Mouse (Mus musculus) spleen, adult 2 months (tissue): ENCODE results near the gene Cacna2d3. TPM values are rescaled to one million over a fixed set of nuclear protein-coding genes. Genes with fewer than 3 reads are reported as not detected.

Experiments
- DNase-seq, 2 experiments: peaks; one replicate each; pipeline versions ENCODE4 v3.0.0 to v3.0.0-alpha.2; 2012 to 2021; ENCODE audit warnings: low spot score in 2 of 2, low read depth in 1 of 2
- H3K27ac ChIP-seq: fragments of 200-500 bp; 2 replicates; pipeline ENCODE4 v1.5.1; 2012; ENCODE audit warnings: low read length, inconsistent platforms; ENCODE audit not compliant: insufficient read depth
- H3K27me3 ChIP-seq: fragments of 200-500 bp; 2 replicates; pipeline ENCODE4 v1.6.1; 2012; ENCODE audit warnings: mild to moderate bottlenecking, moderate library complexity, low read length, inconsistent platforms; ENCODE audit not compliant: control insufficient read depth, insufficient read depth
- H3K36me3 ChIP-seq: fragments of 200-500 bp; 2 replicates; pipeline ENCODE4 v1.6.1; 2012; ENCODE audit warnings: mild to moderate bottlenecking, low read length, inconsistent platforms; ENCODE audit not compliant: control insufficient read depth, insufficient read depth
- H3K4me1 ChIP-seq: fragments of 200-500 bp; 2 replicates; pipeline ENCODE4 v1.6.1; 2011; ENCODE audit warnings: inconsistent platforms; ENCODE audit not compliant: control insufficient read depth, insufficient read depth, insufficient read length
- H3K4me3 ChIP-seq: fragments of 200-500 bp; 2 replicates; pipeline ENCODE4 v1.5.1; 2011; ENCODE audit warnings: mild to moderate bottlenecking, inconsistent platforms; ENCODE audit not compliant: insufficient read depth, insufficient read length; ENCODE audit errors: extremely low read depth
- CTCF ChIP-seq: fragments of 200-500 bp; IDR thresholded peaks from 2 replicates; pipeline ENCODE4 v1.5.1; 2011; ENCODE audit warnings: mild to moderate bottlenecking, inconsistent platforms; ENCODE audit not compliant: insufficient read depth, insufficient read length, insufficient replicate concordance; ENCODE audit errors: extremely low read depth
- POLR2A ChIP-seq: fragments of 200-500 bp; IDR thresholded peaks from 2 replicates; pipeline ENCODE4 v1.6.1; 2011; ENCODE audit warnings: low read depth, low read length, inconsistent platforms
- WGBS: fragments of 180-500 bp; shearing (Covaris S2); methylation state at CpG from one replicate; pipeline ENCODE4 v1.1.7; 2018; 5-methylcytosine and 5-hydroxymethylcytosine counted together
- polyA plus RNA-seq: library from polyadenylated mRNA; depleted of rRNA; stranded (reverse); fragments of >200 nt; gene quantifications from 2 replicates; pipeline ENCODE4 v1.2.3, GENCODE M21; 2012

The Cacna2d3 gene
- polyA plus RNA-seq, 1 experiment = 0.19 TPM

DNA sequence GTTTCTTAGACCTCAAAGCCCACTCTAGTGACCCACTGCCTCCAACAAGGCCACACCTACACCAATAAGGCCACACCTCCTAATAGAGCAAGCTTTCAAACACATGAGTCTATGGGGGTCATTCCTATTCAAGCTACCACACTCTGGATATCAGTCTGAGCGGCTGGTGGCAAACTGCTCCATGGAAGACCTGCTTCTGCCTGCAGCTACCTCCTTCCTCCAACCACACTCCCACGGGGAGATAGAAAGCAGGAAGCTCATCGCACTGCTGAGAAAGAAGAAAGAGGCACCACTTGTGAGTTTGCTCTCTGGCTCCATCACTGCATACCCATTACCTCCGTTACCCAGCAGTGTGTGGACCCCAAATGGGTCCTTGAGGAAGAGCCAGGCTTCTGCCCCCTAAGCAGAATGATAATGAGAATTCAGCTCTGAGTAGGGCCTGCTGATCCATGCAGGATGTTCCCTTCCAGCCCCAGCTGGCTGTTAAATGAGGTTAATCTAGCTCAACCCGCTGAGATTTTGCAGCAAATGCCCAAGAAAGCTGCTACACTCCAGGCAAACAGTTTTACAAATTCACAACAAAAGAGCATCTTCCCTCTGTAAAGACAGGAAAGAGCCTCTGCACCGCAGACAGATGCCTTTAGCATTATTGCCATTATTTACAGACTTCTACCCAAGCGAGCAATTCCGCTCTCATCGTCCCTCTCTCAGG lies 397.8 kb downstream of the Cacna2d3 start:
- TF ChIP-seq POLR2A (no peak), CTCF (no peak)
- H3K4me1 ChIP-seq = no peaks in the 10 kb centered on the region
- H3K4me3 ChIP-seq = no peak overlapping the region
- no peak for DNase-seq
- H3K27me3 ChIP-seq = no peaks in the 10 kb centered on the region
- WGBS = 84% methylated on average over 9 of the region's 9 CpGs
- H3K36me3 ChIP-seq = no peaks in the 10 kb centered on the region
- no peak overlapping the region for H3K27ac ChIP-seq

DNA sequence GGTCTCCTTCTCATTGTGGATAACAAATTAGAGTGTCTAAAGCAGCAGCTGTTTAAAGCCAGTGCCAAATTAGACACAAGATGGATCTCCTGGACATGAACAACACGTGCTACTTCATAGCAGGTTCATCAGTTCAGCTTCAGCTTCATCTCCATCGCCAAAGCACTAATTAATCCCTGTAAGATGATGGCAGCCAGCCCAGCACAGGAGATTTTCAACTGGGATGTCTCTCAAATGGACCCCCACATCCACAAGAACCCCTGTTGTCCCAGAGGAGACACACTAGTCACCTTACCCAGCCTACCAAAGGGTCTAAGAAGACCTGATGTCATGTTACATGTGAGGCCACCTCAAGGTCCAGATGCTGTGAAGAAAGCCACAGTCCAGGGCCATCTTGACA lies 408.2 kb downstream of the Cacna2d3 start:
- no peak overlapping the region for H3K4me3 ChIP-seq
- TF ChIP-seq POLR2A (no peak), CTCF (no peak)
- DNase-seq = no peak
- H3K27ac ChIP-seq = no peak overlapping the region
- WGBS = 72% methylated on average over 2 of the region's 2 CpGs
- no peaks in the 10 kb centered on the region for H3K27me3 ChIP-seq
- H3K4me1 ChIP-seq = no peaks in the 10 kb centered on the region
- no peaks in the 10 kb centered on the region for H3K36me3 ChIP-seq

DNA sequence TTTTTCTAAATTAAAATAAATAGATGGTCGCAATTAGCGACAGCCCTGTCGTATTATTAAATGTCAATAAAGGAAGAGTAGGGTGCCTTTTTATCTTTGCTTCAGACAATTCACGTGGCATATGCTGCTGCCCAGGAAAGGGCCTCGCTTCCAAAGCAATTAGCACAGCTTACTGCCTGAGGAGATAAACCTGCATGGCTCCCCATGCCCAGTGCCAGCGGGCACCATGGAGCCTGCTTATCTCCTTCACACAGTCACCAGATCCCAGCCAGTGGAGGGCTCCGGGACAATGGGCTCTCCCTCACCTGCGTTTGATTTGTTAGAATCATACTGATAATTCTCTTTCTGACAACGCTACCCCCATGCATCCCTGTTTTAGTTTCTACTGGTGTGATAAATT lies 416.0 kb downstream of the Cacna2d3 start:
- H3K27me3 ChIP-seq = no peaks in the 10 kb centered on the region
- H3K4me3 ChIP-seq = no peak overlapping the region
- H3K36me3 ChIP-seq = no peaks in the 10 kb centered on the region
- DNase-seq = no peak
- WGBS = 89% methylated on average over 9 of the region's 9 CpGs
- H3K27ac ChIP-seq = no peak overlapping the region
- no peaks in the 10 kb centered on the region for H3K4me1 ChIP-seq
- TF ChIP-seq POLR2A = no peak
- TF ChIP-seq CTCF = no peak

DNA sequence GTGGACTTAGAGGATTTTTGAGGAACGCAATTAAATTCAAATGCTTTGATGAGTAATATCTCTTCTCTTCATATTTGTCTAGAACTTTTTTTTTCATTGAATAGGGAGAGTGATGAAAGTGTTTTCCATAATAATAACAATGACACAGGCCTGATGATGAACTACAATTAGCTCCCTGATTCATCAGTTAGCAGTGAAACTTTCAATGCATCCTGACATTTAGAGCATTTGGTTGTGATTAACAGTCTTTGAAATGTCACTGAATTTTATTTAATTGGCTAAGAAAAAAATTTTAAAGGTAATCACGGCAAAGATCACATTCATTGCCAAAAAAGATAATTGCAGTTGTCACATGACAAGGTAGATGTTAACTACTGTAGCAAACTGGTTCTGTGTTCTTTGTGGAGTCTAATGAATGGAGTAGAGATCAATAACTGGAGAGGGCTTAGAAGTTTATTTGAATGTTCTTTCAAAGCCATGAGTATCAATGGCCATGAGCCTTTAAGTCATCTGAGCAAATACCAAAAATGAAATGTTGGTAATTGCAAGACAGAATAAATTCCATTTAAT lies 425.4 kb downstream of the Cacna2d3 start:
- no peaks in the 10 kb centered on the region for H3K27me3 ChIP-seq
- H3K36me3 ChIP-seq = no peaks in the 10 kb centered on the region
- TF ChIP-seq CTCF = no peak
- no peak for TF ChIP-seq POLR2A
- no peak for DNase-seq
- H3K27ac ChIP-seq = no peak overlapping the region
- no peak overlapping the region for H3K4me3 ChIP-seq
- H3K4me1 ChIP-seq = no peaks in the 10 kb centered on the region
- 88% methylated on average over 2 of the region's 2 CpGs for WGBS

DNA sequence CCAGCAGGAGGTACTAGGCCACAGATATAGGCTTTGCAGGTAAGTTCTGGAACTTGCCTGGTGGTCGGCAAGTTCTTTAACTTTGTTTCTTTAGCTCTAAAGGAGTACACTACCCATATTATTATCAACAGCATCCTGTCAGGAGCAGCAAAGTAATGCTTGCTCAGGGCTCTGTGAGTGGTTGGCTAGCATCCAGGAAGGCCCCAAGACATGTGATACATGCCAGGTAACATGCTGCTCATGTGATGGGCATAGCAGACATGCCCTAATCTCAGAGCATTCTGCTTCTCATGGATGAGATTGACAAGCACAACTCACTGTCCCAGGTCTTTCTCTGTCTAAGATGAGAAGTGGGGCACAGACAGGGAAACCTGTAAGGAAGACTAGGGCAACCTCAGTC lies 442.8 kb downstream of the Cacna2d3 start:
- WGBS = 71% methylated on average over 1 of the region's 1 CpGs
- H3K4me1 ChIP-seq = no peaks in the 10 kb centered on the region
- no peak overlapping the region for H3K27ac ChIP-seq
- DNase-seq = no peak
- no peak for TF ChIP-seq POLR2A
- no peak for TF ChIP-seq CTCF
- no peak overlapping the region for H3K4me3 ChIP-seq
- H3K36me3 ChIP-seq = no peaks in the 10 kb centered on the region
- no peaks in the 10 kb centered on the region for H3K27me3 ChIP-seq

DNA sequence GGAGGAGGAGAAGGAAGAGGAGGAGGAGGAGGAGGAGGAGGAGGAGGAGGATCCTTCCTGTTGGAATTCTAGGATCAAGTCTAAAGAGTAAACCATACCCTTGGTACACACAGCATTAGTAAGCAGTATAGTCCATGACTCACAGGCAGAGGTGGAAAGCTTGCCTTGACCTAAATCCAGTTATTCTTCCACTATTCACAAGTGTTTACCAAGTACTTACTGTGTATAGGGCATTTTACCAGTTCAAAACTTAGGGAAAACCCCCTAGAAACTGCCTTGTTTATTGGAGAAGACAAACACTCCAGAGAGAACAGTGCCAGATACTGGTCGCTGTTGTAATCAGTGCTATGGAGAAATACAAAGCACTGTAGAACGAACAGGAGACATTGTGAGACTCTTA lies 443.3 kb downstream of the Cacna2d3 start:
- Histone ChIP-seq H3K4me1 (no peaks in the 10 kb centered on the region), H3K27ac (no peak overlapping the region), H3K4me3 (no peak overlapping the region), H3K36me3 (no peaks in the 10 kb centered on the region), H3K27me3 (no peaks in the 10 kb centered on the region)
- WGBS = 75% methylated on average over 2 of the region's 2 CpGs
- TF ChIP-seq POLR2A (no peak), CTCF (no peak)
- DNase-seq = no peak

DNA sequence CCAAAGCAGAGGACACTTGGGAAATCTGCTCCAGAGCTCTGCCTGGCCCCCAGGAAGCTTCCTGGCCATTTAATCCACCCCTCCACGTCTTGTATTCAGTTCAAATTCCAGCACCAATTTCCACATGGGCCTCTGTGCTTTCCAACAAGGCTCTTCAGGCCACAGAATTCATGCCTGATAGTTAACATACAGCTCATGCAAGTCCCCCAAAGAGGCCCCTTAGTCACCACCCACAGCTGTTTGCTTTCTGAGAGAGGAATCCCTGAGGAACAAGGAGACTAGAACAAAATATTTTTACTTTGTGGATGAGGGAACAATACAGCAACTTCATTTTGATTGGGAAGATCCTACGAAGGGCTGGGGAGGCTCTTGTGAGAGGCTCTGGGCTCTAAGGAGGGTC lies 444.0 kb downstream of the Cacna2d3 start:
- H3K27me3 ChIP-seq = no peaks in the 10 kb centered on the region
- TF ChIP-seq POLR2A (no peak), CTCF (no peak)
- no peak overlapping the region for H3K27ac ChIP-seq
- 48% methylated on average over 2 of the region's 2 CpGs for WGBS
- H3K4me3 ChIP-seq = no peak overlapping the region
- no peak for DNase-seq
- H3K4me1 ChIP-seq = no peaks in the 10 kb centered on the region
- no peaks in the 10 kb centered on the region for H3K36me3 ChIP-seq
